Mouse (Mus musculus) Muller cell, postnatal 12 days (primary cell): ENCODE measurements at regions not wholly inside any gene's neighbourhood (a gene's known extent, or its start where the extent isn't known, plus 50 kb on each side); places are given as distances from the start of the nearest gene placed in this dataset.

Source experiments
- DNase-seq: peaks from one replicate; pipeline ENCODE4 v3.0.0-alpha.2; 2015; ENCODE audit errors: inconsistent ontology term

DNA sequence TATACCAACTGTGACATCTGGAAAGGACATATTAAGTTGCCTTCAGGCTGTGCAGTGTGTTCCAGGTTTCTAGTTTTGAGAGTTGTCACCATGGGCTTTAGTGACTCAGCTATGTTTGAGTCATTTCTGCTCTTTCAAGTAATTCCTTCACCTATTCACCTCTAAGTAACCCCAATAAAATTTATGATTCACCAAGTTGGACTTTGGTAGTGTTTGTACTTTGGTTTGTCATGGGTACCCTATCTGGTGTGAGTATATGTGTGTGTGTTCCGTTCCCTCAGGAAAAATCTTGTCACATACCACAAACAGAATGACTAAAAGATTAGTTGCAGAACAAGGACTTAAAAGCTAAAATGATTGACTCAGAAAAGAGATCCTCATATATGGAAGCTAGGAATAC, 76.8 kb upstream of the Crbn start:
- peak; percentile 6 for DNase-seq

DNA sequence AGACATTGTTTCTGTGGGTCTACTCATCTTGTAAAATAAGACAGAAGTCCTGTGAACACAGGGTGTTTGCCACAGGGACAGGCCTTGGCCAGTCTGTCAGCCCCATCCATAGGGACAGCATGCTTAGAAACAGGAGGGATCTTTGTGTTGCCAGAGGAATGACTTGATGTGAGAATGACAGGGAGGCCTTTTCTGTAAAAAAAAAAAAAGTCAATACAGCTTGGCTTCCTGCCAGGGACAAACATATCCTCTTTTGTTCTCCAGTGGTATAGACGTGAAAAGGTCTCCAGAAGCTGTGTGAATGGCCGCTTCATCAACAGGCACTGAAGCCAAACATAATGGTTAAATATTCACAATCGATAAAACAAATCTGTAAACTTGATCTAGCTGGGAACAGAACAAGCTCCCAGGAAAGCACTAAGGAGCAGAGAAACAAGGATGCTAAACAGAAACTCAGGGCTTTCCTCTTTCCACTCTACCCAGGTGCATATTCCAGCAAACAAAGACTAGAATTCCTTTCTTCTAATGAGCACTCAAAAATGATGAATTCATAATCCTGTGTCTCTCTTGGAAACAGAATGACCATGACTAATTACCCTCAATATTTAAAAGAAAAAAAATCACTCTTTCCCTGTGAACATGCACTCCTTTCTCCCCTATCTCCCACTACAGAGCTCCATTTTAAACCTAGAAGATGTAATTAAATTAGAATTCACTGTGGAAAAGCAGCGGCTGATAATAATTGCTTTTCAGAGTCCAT, 92.2 kb upstream of the Crbn start:
- DNase-seq: peak; percentile 36

GRCm38 (mm10) chr6:106892639-106892934, 92.7 kb upstream of the Crbn start:
- no peak for DNase-seq

DNA sequence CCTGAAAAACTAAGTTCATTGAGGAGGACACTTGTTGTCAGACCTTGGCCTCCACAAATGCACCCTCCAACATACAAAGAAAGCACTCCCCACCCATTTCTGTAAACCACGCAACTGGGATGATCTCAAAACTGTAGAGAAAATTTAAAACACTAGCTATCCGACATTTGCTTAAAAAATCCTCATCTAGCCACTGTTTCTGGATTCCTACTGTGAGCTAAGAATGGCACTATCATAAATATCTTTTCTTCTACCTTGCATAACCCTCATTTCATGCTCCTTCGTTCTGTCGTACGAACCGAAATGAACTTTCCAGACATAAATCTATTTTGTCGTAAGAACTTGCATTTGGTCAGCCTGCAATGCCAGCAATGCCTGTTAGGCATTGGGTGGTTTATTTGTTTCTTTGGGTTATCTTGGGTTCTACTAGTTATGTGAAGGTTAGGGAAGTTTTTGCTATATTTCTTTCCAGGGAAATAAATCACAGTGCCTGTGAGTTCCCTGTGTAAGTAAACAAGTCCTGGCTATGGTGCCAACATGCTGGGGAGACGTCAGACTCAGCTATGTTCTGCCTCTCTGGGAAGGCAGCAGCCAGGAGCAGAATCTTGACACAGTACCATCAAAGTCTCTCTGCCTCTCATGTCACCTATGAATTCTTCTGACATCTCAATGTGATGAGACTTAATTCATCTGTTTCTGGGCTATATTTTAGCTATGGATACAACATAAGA, 104.2 kb upstream of the Crbn start:
- no peak for DNase-seq

DNA sequence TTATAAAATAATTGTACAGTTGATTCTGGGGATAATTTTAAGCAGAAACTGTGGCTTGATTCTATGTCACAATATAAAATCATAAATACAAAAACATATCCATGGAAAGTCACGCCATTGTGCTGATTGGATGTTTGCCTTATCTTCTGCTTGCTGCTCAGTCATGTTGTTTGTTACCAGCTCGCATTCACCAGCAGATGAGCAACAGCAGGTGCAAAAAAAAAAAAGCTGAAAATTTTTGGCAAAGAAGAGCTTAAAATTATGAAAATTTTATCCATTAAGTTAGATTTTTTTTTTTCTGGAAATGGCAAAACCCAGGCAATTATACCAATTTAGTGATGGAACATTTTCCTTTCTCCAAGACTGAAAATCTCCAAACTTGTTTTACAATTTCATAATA, 115.2 kb upstream of the Crbn start:
- no peak for DNase-seq

- no peak for DNase-seq
These were observed 116.9 kb upstream of the Crbn start for GRCm38 (mm10) chr6:106916683-106917289.

- no peak for DNase-seq
These were observed 121.1 kb upstream of the Crbn start for GRCm38 (mm10) chr6:106920951-106921350.

- peak; percentile 78 for DNase-seq
These were observed 125.6 kb upstream of the Crbn start for GRCm38 (mm10) chr6:106925486-106925885.

DNA sequence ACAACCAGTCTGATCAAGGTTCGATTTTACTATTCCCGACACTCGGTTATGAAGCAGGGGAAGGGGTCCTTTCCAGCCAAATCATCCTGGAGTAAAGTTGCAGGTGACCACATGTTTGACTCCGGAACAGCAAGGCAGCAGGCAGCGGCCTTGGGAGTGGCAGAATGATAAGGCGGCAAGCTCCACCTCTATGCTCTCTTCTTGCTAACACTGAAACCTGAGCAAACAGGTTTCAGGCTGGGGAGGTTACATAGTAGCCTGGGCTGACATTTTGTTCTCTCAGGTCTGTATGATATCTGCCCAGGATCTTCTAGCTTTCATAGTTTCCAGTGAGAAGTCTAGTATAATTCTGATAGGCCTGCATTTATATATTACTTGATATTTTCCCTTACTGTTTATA, 133.7 kb upstream of the Crbn start:
- DNase-seq: no peak

DNA sequence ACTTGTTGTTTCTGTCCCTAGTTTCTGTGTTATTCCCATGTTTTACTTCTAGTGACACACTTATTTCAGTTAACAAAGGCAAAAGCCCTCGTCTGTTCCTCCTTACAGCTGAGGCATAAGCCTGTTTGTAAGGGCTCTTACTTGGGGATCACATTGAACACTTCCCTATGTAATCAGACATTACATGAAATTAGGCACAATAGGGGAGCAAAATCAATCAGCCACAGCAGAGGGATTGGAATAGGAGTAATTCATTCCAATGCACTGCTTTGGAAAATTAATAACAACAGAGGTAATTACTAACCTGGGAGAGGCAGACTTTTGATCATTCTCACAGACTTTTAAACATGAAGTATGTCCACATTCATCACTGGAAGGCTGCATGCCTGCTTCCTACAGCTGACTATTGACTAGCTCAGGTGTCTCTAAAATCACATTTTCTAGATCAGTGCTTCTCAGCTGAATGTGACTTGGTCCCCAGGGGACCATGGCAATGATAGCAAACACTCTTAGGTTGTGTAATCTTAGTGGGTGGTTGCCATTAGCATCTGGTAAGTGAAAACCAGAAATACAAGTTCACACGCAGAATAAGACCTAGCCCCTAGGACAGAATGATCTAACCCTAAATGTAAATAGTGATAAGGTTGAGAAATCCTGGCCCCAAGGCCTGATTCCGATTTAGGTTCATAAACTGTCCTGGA, 146.5 kb upstream of the Crbn start:
- DNase-seq: no peak

- peak; percentile 6 for DNase-seq
These were observed 151.0 kb upstream of the Crbn start for GRCm38 (mm10) chr6:106950909-106951308.

- no peak for DNase-seq
These were observed 161.4 kb upstream of the Crbn start for GRCm38 (mm10) chr6:106961320-106961719.

DNA sequence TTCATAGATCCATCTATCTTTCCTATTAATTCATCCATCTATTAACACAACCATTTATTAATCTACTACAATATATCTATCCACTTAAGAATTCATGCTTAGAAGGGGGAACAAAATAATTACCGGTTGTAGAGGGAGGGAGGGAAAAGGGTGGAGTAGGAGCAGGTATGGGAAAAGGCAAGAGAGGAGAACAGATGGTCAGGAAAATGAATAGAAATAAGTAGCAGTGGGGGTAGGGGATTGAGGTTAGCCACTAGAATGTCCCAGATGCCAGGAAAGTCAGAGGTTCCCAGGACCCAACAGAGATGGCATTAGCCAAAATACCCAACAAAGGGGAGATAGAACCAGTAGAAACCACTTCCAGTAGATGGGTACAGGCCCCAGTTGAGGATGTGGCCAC, 164.5 kb upstream of the Crbn start:
- DNase-seq: no peak

DNA sequence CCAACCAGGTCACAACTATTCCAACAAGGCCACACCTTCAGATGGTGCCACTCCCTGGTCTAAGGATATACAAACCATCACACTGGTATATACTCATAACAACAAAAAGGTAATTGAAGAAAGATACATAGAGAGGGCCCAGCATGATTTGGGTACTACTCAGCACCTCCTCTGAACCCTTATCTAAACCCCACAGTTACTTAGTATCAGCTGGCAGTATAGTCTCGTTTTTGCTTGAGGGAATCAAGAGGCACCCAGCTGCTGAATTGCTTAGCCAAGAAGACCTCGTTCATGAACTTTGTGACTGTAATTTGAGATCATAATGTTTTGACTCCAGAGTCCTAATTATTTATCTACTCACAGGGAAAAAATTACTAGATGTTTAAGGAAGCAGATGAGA, 175.6 kb upstream of the Crbn start:
- no peak for DNase-seq

- no peak for DNase-seq
These were observed 178.8 kb upstream of the Crbn start for GRCm38 (mm10) chr6:106978721-106979120.

GRCm38 (mm10) chr6:106979755-106980154, 179.9 kb upstream of the Crbn start:
- peak; percentile 26 for DNase-seq

DNA sequence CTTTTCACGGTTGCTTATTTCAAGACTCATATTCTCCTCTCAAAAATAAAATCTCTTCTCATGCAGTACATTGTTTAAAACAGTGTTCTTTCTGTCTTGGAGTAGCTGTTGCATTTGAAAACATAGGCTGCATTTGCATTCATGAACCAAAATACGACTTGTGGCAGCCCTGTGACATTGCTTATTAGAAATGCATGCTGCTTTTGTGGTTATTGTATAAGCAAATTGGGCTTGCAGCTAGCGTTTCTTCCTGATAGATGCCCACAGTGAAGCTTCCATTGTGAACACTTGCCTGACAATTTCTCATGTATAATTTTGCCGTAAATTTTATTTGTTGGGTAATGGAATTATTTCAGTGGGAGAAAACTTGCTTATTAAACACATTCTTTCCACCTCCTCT, 180.3 kb upstream of the Crbn start:
- no peak for DNase-seq

DNA sequence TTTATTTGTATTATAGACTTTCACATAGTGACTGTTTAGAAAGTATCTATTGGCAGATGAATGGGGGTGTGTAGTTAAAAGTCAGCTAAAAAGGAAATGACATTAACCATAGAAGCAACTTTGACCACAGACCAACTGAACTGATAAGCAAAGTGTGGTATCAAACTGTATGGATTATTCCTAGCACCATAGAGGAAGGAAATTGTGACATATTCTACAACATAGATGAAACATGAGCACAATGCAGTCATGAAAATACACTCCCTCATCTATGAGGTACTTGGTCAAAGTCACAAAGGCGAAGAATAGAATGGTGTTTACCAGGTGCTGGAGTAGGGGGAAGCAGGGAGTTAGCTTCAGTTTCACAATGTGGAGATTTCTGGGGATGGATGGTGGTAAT, 181.4 kb upstream of the Crbn start:
- no peak for DNase-seq

GRCm38 (mm10) chr6:106985132-106985801, 185.4 kb upstream of the Crbn start:
- DNase-seq: no peak

DNA sequence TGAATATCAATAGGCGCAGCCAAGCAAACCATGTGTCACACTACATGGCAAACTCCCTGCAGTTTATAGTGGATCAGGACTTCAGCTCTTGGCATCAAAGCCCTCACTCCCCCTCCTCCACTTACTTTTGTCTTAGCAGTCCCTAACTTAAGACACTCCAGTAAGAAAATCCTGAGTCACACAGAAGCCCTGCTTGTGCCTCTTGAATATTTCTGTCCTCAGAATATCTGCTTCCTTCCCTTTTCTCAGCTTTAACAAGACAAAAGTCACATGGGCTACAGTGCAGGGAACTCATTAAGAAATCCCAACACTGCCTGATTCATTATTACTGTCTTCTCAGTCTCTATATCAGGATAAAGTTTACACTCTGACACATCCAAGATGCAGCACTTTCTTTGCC, 191.7 kb upstream of the Crbn start:
- no peak for DNase-seq

DNA sequence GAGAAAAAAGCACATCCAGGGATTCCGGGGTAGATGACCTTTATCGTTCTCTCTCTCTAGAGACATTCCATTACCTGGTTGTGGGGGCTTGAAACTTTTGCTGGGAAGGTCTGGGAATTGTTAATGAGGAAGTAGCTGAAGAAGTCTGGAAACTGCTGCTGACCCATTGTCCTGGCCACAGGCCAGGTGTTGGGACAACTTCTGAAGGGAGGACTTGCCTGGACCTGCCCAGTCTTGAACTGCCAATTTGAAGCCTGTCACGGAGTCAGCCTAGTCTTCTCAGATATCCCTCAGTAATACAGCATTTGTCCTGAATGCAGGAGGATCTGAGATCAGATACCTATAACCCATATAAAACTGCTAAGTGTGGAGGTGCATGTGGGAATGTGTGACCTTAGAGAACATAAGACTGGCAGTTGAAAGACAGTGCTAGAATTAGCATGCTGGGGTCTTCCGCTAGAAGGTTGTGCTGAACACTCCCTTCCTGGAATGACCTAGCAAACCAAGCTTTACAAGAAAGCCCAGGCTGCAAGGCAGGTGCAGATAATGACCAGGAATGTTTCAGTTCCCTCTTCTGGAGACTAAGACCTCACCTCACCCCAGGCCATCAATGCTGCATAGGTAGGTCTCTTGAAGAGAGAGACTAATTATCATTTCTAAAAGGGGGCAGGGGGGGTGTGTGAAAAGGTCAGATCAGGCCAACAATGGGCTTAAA, 204.7 kb upstream of the Crbn start:
- no peak for DNase-seq
